Mouse (Mus musculus) B cell, adult 2 months (primary cell): ENCODE measurements at regions not wholly inside any gene's neighbourhood (a gene's known extent, or its start where the extent isn't known, plus 50 kb on each side); places are given as distances from the start of the nearest gene placed in this dataset.
"Not testable (repeated sequence)": the region's sequence is repeated elsewhere in the genome, so short reads cannot be mapped to it uniquely, and the experiment has no call there.

Experiments
- DNase-seq, 2 experiments: peaks; one replicate each; pipeline ENCODE4 v3.0.0; 2022

- DNase-seq = no peak
Measured at GRCm38 (mm10) chr16:12703818-12704590, 405.5 kb upstream of the Ercc4 start.

DNA sequence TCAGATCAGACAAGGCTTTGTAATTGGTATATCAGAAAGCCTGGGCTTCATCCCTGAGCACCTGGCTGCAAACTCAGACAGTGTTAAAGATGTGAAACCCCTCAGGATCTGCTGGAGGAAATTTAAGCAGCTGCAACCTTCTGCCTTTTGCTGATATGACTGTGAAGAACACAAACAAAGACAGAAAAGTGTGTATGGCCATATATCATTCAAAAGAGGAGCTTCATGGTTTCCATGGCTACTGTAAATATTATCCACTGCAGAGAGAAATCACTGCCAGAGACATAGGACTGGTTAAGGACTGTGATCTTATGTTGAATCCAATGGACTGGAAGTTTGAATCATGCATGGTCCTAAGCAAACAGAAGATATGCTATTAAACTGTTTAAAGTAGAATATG is 402.6 kb upstream of the Ercc4 start:
- no peak for DNase-seq

GRCm38 (mm10) chr16:12721368-12721767 is 388.1 kb upstream of the Ercc4 start:
- not testable (repeated sequence) for DNase-seq

DNA sequence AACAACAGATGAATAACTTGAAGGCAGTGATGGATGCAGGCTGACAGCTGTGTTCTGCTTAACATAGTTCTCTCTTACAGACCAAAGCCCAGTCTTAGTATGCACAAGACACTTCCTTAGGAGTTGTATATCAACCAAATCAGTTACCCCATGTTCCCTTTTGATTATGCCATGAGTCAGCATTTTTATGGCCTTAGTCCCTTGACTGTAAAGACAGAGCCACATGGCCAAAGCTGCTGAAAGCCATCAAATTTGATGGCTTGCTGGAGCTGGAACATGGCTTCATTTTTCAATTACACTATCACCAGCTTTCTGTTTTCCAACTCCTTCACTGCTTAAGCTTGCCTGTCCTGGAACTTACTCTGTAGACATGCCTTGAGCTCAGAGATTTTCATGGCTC is 383.4 kb upstream of the Ercc4 start:
- DNase-seq = no peak

- DNase-seq = not testable (repeated sequence)
Measured at GRCm38 (mm10) chr16:12730167-12730730, 379.2 kb upstream of the Ercc4 start.

DNA sequence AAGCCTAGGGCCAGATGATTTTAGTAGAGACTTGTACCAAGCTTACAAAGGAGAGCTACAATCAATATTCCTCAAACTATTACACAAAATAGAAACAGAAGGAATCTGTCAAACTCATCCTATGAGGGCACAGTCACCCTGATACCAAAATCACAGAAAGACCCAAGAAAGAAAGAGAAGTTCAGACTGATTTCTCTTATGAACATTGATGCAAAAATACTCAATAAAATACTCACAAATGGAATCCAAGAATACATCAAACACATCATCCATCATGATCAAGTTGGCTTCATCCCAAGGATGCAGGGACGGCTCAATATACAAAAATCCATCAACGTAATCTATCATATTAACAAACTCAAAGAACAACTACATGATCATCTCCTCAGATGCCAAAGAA is 377.9 kb upstream of the Ercc4 start:
- DNase-seq = no peak

GRCm38 (mm10) chr16:12742472-12742871 is 367.0 kb upstream of the Ercc4 start:
- DNase-seq = no peak

GRCm38 (mm10) chr16:12753181-12753580 is 356.3 kb upstream of the Ercc4 start:
- no peak for DNase-seq

DNA sequence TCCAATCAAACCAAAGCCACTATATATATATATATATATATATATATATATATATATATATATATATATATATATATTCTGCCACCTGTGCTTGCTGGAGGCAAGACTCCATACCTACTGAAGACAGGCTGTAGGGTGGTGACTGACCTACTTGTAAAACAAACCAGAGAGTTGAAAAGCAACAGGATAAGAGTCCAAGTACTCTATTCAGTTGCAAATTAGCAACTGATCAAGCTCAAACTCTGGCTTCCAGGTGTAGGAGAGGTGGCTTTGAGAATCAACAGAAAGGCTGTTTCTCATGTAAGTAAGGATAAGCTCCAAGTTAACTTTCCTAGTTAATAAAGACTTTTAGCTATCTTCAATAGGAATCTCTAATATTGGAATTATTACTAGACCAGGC is 355.1 kb upstream of the Ercc4 start:
- no peak for DNase-seq

- DNase-seq = no peak
Measured at GRCm38 (mm10) chr16:12758594-12758993, 350.9 kb upstream of the Ercc4 start.

GRCm38 (mm10) chr16:12764166-12764565 is 345.3 kb upstream of the Ercc4 start:
- DNase-seq = no peak

DNA sequence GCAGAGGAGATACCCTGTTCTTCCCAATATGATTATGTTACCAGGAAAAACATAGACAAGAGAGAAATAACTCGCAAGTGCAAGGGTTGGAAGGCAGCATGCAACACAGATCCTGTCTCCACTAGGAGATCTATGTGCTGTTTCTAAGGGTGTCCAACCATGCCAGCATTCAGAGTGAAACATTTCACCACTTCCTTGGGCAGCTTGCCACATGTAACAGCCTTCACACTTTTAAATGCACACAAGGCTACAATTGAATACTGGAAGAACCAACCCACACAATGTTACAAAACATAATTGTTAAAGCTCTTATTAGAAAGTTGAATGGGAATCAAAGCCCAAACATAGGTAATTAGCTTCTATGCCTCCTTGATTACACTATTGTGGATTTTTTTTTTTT is 344.9 kb upstream of the Ercc4 start:
- no peak for DNase-seq

GRCm38 (mm10) chr16:12766846-12767245 is 342.6 kb upstream of the Ercc4 start:
- no peak for DNase-seq

- no peak for DNase-seq
Measured at GRCm38 (mm10) chr16:12768161-12768895, 341.2 kb upstream of the Ercc4 start.

- DNase-seq = no peak
Measured at GRCm38 (mm10) chr16:12770482-12770881, 339.0 kb upstream of the Ercc4 start.

GRCm38 (mm10) chr16:12772535-12772934 is 336.9 kb upstream of the Ercc4 start:
- no peak for DNase-seq

- no peak for DNase-seq
Measured at GRCm38 (mm10) chr16:12775876-12776275, 333.6 kb upstream of the Ercc4 start.

- DNase-seq = no peak
Measured at GRCm38 (mm10) chr16:12779079-12779478, 330.4 kb upstream of the Ercc4 start.

DNA sequence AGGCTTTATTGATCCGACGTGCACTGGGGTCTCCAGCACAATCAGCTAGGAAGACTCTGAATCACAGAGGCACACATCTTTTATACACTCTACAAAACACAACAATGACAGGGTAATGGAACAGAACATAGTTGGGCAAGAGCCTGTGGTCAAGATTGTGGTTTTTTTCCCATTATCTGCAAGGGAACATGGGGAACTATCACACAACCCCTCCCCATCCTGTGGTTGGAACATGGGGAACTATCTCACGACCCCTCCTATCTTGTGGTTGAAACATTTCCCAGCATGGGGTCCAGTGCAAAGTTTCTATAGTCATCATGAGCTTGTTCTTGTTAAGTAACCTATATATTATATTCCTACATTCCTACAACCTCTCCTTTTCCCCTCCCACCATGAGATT is 328.8 kb upstream of the Ercc4 start:
- no peak for DNase-seq

DNA sequence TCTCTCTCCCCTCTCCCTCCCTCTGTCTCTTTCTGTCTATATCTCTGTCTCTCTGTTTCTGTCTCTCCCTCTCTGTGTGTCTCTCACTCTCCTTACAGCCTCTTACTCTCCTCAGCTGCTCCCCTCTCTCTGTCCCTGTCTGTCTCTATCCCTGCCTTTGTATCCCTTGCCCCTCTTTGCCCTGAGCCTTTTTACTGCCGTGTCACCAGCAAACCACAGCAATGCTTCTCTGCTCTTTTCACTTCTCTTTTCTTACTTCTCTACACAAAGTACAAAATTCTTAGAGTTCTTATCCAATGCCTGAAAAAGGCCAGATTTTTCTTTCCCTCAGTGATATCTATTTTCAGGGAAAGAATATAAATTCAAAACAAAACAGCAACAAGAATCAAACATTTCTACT is 323.7 kb upstream of the Ercc4 start:
- no peak for DNase-seq

DNA sequence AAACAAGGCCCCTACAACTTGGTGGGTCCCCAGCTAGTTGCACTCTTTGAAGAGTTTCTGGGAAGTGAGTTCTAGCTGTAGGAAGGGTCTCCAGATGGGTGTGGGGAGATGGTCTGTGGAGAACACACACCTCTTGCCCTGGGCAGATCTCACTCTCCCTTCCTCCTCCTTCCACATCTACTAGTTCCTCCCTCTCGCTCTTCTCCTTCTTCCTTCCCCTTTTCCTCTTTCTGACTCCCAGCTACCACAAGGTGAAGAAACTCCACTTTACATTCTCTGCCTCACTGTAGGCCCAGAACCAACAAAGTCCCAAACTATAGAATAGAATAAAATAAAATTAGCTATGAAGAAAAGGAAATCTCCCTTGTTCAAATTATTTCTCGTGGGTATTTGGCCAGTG is 311.0 kb upstream of the Ercc4 start:
- no peak for DNase-seq

DNA sequence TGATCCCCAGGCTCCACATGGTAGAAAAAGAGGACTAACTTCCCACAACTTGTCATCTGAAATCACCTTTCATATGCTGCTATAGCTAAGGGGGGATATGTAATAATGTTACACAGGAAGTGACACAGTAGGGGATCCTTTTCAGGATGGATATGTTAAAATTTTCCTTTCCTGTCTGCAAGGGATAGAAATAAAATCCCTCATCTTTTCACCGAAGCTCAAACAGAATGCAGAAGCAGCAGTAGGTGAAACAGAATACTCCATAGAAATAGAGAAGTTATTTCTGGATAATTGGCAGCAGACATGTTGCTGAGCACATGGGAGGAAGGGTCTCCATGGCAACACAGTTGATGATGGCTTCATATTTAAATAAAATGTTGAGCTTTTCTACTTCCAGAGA is 309.3 kb upstream of the Ercc4 start:
- DNase-seq = no peak

GRCm38 (mm10) chr16:12802651-12803050 is 306.8 kb upstream of the Ercc4 start:
- DNase-seq = no peak

- no peak for DNase-seq
Measured at GRCm38 (mm10) chr16:12807351-12807871, 302.1 kb upstream of the Ercc4 start.
